Mouse (Mus musculus): ENCODE measurements around the gene Gatb. TPM values are rescaled to one million over a fixed set of nuclear protein-coding genes. Genes with fewer than 3 reads are reported as not detected.

Gene Gatb
- polyA plus RNA-seq (2016; fragmentation: Nextera tagmentation; extraction: Ambion mirVana): 21.3 and 22.4 TPM in 2 replicates

DNA sequence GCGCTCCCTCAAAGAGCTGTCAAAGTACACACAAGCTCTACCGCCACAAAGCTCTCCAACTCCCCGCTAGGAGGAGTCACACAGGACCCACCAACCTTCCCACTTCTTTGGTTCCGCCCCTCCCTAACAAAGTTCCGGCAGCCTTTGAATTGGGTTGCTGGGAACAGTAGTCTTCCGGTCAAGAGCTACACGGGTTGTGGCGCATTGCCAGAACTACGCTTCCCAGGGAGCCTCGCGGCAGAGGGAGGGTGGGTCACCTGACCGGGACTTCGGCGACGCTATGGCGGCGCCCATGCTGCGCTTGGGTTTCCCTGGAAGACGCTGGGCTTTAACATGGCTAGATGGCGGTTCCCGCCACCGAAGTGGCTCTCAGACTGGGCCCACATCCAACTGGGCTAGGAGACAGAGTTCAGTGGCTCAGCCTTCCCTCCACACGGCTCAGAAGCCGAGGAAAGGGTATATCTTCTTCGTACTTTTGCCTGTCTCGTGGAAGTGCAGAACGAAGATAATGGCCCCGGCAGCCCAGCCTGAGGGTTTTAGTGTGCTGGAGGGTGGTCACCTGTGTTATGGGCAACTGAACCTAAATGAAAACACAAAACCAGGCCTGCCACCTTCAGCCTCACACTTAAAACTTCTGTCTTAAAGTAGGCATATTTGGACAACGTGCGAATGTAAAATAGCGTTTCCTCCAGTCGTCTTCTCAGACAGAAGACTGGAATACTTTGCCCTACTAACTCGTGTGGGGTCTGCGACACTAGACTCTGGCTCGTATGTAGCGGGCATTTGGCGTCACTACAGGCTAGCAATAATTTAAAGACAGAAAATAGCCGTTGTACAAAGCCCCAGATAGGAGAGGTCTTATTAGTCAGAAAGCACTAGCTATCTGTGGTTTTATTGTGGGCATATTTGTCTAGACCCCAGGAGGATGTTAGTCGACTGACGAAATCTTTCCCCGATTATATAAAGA lies at the start of gene Gatb:
TSS of gene Gatb (plus strand) at position 256 of the 967 bp plus-strand sequence.
- Histone ChIP-seq H3K36me3 (no peaks in the 10 kb centered on the region), H3K4me2 (replicated peaks) (peak within 1 kb of the TSS; percentile 68), H3K27me3 (no peaks in the 10 kb centered on the region), H3K9ac (replicated peaks) (peak within 1 kb of the TSS; percentile 66), H3K4me1 (peaks cover 3% of the 10 kb centered on the region; the same call in 1 of the 2 replicates), H3K27ac (replicated peaks) (peak within 1 kb of the TSS; percentile 69), H3K4me3 (peak within 1 kb of the TSS; percentile 80), H3K9me3 (no peaks in the 10 kb centered on the region)
- WGBS: 4% methylated on average over 41 of the region's 41 CpGs
- peak; percentile 100 for ATAC-seq (ENCODE audit: low FRiP score, low read depth)

DNA sequence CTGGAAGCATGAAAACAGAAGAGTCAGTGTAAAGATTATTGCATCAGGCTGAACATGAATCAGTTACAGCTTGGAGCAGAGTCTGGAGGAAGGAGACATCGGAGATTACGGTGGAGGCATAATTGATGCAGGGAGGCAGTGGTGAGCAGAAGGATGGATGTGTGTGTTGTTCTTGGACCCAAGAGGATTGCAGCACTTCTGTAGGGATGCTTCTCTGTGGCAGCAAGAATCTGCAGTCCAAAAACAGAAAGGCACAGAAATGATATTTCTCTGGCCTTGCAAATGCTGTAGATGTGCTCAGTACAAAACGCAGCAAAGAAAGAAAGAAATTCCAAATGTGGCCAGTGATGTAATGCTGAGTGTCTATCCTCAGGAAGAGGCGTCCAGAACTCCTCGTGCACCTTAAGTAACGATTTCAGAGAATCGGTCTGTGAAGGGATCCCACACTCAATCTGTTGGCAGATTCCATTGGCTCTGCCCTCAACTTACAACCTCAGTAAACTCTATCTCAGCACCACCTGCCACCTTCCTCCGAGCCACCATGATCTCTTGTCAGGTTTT lies 43.2 kb upstream of the Gatb start:
- no peak overlapping the region for H3K4me2 ChIP-seq (replicated peaks)
- peaks cover 4% of the 10 kb centered on the region; the same call in 1 of the 2 replicates for H3K4me1 ChIP-seq
- H3K36me3 ChIP-seq: no peaks in the 10 kb centered on the region
- no peak overlapping the region for H3K9ac ChIP-seq (replicated peaks)
- no peaks in the 10 kb centered on the region for H3K27me3 ChIP-seq
- no peak for ATAC-seq (ENCODE audit: low FRiP score, low read depth)
- no peaks in the 10 kb centered on the region for H3K9me3 ChIP-seq
- no peak overlapping the region for H3K27ac ChIP-seq (replicated peaks)
- no peak overlapping the region for H3K4me3 ChIP-seq
- 91% methylated on average over 8 of the region's 8 CpGs for WGBS

DNA sequence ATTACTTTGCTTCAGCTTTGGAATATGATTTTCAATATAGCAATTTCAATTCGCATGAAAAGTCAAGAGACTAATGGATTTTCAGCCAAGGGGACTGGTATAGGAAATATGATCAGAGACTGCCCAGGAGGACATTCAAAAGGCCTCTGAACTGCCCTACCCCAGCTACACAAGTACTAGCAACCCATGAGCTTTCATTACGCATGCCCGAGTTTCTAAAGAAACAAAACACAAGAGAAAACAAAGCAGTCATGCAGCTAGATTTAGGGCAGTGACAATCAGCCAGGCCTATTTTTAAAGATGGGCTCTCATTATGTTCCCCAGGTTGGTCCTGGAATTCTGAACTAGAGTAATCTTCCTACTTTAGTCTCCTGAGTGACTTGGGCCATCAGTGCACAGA lies 41.5 kb upstream of the Gatb start:
- Histone ChIP-seq H3K9ac (replicated peaks) (no peak overlapping the region), H3K9me3 (no peaks in the 10 kb centered on the region), H3K27ac (replicated peaks) (no peak overlapping the region), H3K36me3 (no peaks in the 10 kb centered on the region), H3K4me3 (no peak overlapping the region), H3K27me3 (no peaks in the 10 kb centered on the region), H3K4me2 (replicated peaks) (no peak overlapping the region), H3K4me1 (peaks cover 4% of the 10 kb centered on the region; the same call in 1 of the 2 replicates)
- no peak for ATAC-seq (ENCODE audit: low FRiP score, low read depth)
- 42% methylated on average over 3 of the region's 3 CpGs for WGBS

DNA sequence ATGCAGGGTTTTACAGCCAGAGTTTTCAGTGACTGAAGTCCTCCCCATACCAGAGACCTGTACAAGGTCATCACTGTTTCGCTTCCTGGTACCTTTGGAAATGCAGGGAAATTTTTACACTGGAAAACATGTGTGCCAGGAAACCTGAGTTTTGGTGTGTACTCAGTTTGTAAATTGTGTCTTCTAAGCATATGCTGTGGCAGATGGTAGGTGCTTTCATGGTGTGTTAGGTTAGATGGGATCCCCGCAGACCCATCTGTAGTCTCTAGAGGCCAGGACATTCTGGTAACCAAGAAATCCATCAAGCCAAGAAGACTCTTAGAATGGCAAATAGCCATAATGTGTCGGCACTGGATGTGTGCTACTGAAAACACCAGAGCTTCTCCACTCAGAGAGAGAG lies 38.9 kb upstream of the Gatb start:
- Histone ChIP-seq H3K36me3 (no peaks in the 10 kb centered on the region), H3K9ac (replicated peaks) (no peak overlapping the region), H3K27me3 (no peaks in the 10 kb centered on the region), H3K27ac (replicated peaks) (no peak overlapping the region), H3K4me2 (replicated peaks) (no peak overlapping the region), H3K4me3 (no peak overlapping the region), H3K4me1 (peaks cover 4% of the 10 kb centered on the region; the same call in 1 of the 2 replicates), H3K9me3 (no peaks in the 10 kb centered on the region)
- no peak for ATAC-seq (ENCODE audit: low FRiP score, low read depth)
- WGBS: 90% methylated on average over 3 of the region's 3 CpGs

- 86% methylated on average over 11 of the region's 11 CpGs for WGBS
- ATAC-seq (ENCODE audit: low FRiP score, low read depth): no peak
- Histone ChIP-seq H3K4me1 (peaks cover 4% of the 10 kb centered on the region; the same call in 1 of the 2 replicates), H3K27ac (replicated peaks) (no peak overlapping the region), H3K9ac (replicated peaks) (no peak overlapping the region), H3K4me2 (replicated peaks) (no peak overlapping the region), H3K4me3 (no peak overlapping the region), H3K27me3 (no peaks in the 10 kb centered on the region), H3K9me3 (no peaks in the 10 kb centered on the region), H3K36me3 (no peaks in the 10 kb centered on the region)
These were observed 38.0 kb upstream of the Gatb start for GRCm38 (mm10) chr3:85535621-85536520.

DNA sequence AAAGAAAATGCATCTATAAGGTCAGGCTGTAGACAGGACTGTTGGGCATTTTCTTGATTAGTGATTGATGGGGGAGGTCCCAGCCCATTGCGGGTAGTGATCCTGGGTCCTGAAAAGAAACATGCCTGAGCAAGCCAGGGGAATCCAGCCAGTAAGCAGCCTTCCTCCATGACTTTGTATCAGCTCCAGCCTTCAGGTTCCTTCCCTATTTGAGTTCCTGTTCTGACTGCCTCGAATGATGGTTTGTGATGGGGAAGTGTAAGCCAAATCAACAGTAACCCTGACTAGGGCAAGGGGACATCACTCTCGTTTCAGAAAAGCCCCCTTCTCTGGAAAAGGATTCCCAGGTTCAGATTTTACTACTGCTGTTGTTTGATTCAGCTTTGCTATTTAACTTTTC lies 31.2 kb upstream of the Gatb start:
- Histone ChIP-seq H3K9me3 (no peaks in the 10 kb centered on the region), H3K27me3 (no peaks in the 10 kb centered on the region), H3K36me3 (no peaks in the 10 kb centered on the region), H3K4me1 (no peaks in the 10 kb centered on the region), H3K27ac (replicated peaks) (no peak overlapping the region), H3K4me2 (replicated peaks) (no peak overlapping the region), H3K9ac (replicated peaks) (no peak overlapping the region), H3K4me3 (no peak overlapping the region)
- ATAC-seq (ENCODE audit: low FRiP score, low read depth): no peak
- WGBS: 74% methylated on average over 3 of the region's 3 CpGs

DNA sequence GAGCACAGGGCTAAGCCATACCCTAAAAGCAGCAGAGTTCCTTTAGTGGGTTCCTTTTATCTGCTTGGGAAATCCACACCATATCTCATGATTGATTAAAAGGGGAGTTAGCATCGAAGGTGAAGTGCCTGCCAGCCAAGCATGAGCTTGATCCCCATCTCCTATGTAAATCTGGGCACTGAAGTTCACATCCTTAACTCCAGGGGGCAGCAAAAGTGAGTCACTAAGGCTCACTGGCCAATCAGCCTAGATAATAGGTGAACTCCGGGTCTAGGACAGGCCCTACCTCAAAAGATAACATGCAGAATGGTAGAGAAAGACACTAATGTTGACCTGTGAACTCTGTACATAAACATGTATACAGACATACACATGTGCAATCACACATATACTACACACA lies 30.3 kb upstream of the Gatb start:
- Histone ChIP-seq H3K9ac (replicated peaks) (no peak overlapping the region), H3K9me3 (no peaks in the 10 kb centered on the region), H3K27ac (replicated peaks) (no peak overlapping the region), H3K4me2 (replicated peaks) (no peak overlapping the region), H3K4me1 (no peaks in the 10 kb centered on the region), H3K4me3 (no peak overlapping the region), H3K27me3 (no peaks in the 10 kb centered on the region), H3K36me3 (no peaks in the 10 kb centered on the region)
- 62% methylated on average over 2 of the region's 2 CpGs for WGBS
- ATAC-seq (ENCODE audit: low FRiP score, low read depth): no peak

DNA sequence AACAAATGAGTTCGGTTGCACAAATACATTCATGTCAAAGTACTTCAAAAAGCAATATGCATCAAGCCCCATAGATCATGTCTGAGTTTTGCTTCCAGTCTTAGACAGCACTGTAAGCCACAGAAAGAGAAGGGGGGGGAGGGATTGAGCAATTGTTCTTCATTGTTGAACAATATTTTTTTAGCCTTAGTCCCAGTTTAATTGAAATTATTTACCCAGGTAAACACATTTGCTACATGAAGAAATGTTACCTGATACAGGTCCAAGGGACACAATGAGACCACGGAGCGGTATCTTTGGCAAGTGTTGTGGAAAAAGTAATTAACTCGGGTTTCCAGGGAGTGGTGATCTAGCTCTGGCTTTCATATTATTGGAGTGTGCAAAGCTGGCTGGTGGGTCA lies 23.6 kb upstream of the Gatb start:
- Histone ChIP-seq H3K9me3 (no peaks in the 10 kb centered on the region), H3K4me2 (replicated peaks) (no peak overlapping the region), H3K27me3 (no peaks in the 10 kb centered on the region), H3K4me3 (no peak overlapping the region), H3K27ac (replicated peaks) (no peak overlapping the region), H3K9ac (replicated peaks) (no peak overlapping the region), H3K4me1 (0 out of 2 replicates have a peak, but pooled peaks cover 4% of the 10 kb centered on the region), H3K36me3 (no peaks in the 10 kb centered on the region)
- 85% methylated on average over 4 of the region's 4 CpGs for WGBS
- ATAC-seq (ENCODE audit: low FRiP score, low read depth): no peak

DNA sequence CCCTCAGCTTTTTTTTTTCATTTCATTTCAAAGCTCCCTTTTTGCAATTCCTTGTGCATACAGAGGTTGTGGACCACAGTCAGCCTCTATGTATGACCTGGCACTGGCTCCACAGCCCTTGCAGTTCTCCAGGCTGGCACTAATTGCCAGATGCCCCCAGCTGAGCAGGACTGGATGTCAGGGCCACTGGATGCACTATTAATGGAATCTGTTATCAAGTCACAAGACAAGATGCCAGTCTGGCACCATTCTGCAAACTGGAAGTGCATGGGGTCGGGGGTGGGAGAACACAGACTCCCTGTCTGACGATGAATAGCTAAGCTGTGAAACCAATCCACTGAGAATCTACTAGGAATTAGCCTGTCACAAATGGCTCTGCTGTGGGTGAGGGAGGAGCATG lies 22.6 kb upstream of the Gatb start:
- H3K36me3 ChIP-seq: no peaks in the 10 kb centered on the region
- 68% methylated on average over 2 of the region's 2 CpGs for WGBS
- no peak overlapping the region for H3K4me3 ChIP-seq
- H3K4me2 ChIP-seq (replicated peaks): no peak overlapping the region
- no peaks in the 10 kb centered on the region for H3K27me3 ChIP-seq
- no peaks in the 10 kb centered on the region for H3K9me3 ChIP-seq
- ATAC-seq (ENCODE audit: low FRiP score, low read depth): no peak
- H3K4me1 ChIP-seq: 0 out of 2 replicates have a peak, but pooled peaks cover 4% of the 10 kb centered on the region
- H3K27ac ChIP-seq (replicated peaks): no peak overlapping the region
- no peak overlapping the region for H3K9ac ChIP-seq (replicated peaks)

GRCm38 (mm10) chr3:85553731-85554277 lies 20.1 kb upstream of the Gatb start:
- no peak overlapping the region for H3K4me3 ChIP-seq
- WGBS: 84% methylated on average over 6 of the region's 6 CpGs
- H3K9me3 ChIP-seq: no peaks in the 10 kb centered on the region
- H3K9ac ChIP-seq (replicated peaks): no peak overlapping the region
- H3K27ac ChIP-seq (replicated peaks): no peak overlapping the region
- ATAC-seq (ENCODE audit: low FRiP score, low read depth): no peak
- H3K4me1 ChIP-seq: 0 out of 2 replicates have a peak, but pooled peaks cover 4% of the 10 kb centered on the region
- H3K36me3 ChIP-seq: no peaks in the 10 kb centered on the region
- no peaks in the 10 kb centered on the region for H3K27me3 ChIP-seq
- H3K4me2 ChIP-seq (replicated peaks): no peak overlapping the region

DNA sequence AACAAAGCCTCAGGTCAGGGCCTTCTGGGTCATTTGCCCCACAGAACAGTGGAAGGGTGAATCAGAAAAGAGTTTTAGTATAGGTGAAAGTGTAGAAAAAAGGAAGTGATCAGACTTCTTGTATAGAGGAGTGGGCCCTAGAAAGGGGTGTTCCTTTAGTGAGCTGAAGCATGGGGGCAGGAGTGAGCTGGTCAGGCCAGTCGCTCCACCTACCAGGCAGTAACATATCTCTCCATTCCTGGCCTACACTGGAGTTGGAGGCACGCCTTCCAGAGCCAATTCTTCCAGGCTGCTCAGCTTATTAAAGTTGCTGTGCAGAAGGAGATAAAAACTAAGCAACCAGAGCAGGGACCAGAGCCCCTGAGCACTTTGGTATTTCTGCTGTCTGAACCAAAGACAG lies 9.3 kb upstream of the Gatb start:
- Histone ChIP-seq H3K9me3 (no peaks in the 10 kb centered on the region), H3K27me3 (no peaks in the 10 kb centered on the region), H3K9ac (replicated peaks) (no peak overlapping the region), H3K4me3 (no peak overlapping the region), H3K4me1 (no peaks in the 10 kb centered on the region), H3K4me2 (replicated peaks) (no peak overlapping the region), H3K27ac (replicated peaks) (no peak overlapping the region), H3K36me3 (no peaks in the 10 kb centered on the region)
- 66% methylated on average over 2 of the region's 2 CpGs for WGBS
- ATAC-seq (ENCODE audit: low FRiP score, low read depth): no peak
